Mouse (Mus musculus) heart, postnatal 25 days (tissue): Measurements from ENCODE around the gene Tmem176b. TPM values are rescaled to one million over a fixed set of nuclear protein-coding genes. Genes with fewer than 3 reads are reported as not detected.
"Not testable (repeated sequence)": the region's sequence is repeated elsewhere in the genome, so short reads cannot be mapped to it uniquely, and the experiment has no call there.

Experiments
- DNase-seq: peaks from one replicate; pipeline ENCODE4 v3.0.0; 2022; ENCODE audit warnings: low spot score
- intact Hi-C: fragments of 180-260 bp; cut with DNase I; formaldehyde crosslinking; loops from one replicate; pipeline ENCODE4 v1.15.1; 2025
- total RNA-seq, 2 experiments: library from RNA; stranded (reverse); gene quantifications; 2 replicates each; pipeline ENCODE4 v1.2.3; 2021

The Tmem176b gene
- total RNA-seq, result 10 to 100 TPM; 52.5 to 54.8 TPM

GRCm38 (mm10) chr6:48840973-48841625, at the start of gene Tmem176b:
Gene Tmem176b (minus strand): TSS chr6:48841496.
- intact Hi-C loops, result no loop called here
- peak; percentile 84 for DNase-seq

- no peak for DNase-seq
- intact Hi-C loops, result no loop called here
Observed at GRCm38 (mm10) chr6:48876510-48877135, 35.3 kb upstream of the Tmem176b start.

DNA sequence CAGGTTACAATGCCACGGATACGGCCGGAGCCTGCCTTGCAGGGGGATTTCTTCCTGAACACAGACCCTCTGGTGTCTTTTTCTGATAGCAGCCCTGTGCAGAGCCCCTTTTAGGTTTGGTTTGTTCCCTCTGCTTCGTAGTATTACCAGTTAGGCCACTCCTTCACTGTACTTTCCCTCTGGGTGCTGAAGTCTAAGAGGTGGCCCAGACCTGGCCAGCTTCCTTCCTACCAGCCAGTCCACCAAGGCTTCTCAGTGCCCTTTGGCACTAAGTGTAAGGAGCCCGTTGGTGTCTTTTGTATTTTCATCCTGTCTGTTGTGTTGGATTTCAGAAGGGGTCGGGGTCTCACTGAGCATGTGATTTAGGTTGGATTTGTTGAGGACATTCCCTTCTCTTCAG, 34.2 kb upstream of the Tmem176b start:
- intact Hi-C loops, result no loop called here
- DNase-seq, result no peak

DNA sequence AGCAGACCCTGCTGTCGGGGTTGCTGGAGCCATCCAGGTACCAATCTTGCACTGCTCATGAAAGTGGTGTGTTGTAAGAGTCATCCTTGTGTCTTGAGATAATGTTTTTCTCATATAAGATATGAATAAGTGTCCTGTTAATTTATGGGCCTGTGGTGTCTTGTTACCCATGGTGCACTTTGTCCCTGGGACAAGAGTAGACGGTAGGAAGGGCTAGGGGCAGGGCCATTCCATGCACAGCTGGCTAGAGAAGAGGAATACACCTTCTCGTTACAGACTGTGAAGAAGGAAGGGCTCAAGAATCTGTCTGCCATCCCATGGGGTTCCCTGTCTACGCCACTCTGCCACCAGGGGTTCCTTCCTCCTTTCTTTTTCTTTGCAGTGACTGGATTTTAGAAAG, 33.3 kb upstream of the Tmem176b start:
- DNase-seq, result no peak
- intact Hi-C loops, result no loop called here

- intact Hi-C loops, result no loop called here
Observed at GRCm38 (mm10) chr6:48872596-48872995, 31.3 kb upstream of the Tmem176b start, which contains the start of gene Aoc1. Gene Aoc1 (plus strand): TSS chr6:48872896.

DNA sequence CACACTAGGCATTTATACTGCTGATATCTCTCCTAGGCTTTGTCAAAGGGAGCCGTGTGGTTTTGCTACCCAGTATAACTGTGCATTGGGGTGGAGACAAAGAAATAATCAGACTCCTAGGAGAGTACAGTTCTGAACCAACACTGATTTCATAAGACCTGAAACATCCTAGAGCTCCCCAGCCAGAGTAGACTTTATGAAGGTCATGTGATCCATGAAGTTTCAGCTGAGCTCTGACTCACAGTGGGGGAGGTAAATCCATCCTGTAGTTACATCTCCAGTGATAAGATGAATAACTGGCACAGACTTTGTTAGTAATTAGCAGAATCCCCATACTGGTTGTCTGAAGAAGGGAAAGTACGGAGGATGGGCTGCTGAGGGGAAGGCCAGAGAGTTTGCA, 28.5 kb upstream of the Tmem176b start:
- DNase-seq, result no peak
- intact Hi-C loops, result no loop called here

More at GRCm38 (mm10) chr6:48872596-48872995, 31.3 kb upstream of the Tmem176b start, which contains the start of gene Aoc1:
- no peak for DNase-seq

DNA sequence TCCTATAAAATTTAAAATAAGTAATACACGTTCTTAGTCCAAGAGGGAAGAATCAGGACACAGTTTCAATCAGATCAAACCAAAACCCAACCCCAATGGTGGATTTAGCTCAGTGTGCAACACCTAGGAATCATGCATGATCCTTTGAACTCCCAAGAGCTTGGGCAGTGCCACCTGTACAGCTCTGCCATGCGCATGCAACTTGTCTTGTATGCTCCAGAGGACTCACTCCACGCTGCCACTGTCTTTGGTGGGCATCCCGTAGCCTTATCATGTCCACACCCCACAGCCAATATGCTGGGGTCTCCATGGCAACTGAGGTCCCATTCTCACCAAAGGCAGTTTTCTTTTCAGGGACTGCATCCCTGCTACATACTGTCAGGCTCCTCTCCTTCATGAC, 25.9 kb upstream of the Tmem176b start:
- intact Hi-C loops, result no loop called here
- no peak for DNase-seq

DNA sequence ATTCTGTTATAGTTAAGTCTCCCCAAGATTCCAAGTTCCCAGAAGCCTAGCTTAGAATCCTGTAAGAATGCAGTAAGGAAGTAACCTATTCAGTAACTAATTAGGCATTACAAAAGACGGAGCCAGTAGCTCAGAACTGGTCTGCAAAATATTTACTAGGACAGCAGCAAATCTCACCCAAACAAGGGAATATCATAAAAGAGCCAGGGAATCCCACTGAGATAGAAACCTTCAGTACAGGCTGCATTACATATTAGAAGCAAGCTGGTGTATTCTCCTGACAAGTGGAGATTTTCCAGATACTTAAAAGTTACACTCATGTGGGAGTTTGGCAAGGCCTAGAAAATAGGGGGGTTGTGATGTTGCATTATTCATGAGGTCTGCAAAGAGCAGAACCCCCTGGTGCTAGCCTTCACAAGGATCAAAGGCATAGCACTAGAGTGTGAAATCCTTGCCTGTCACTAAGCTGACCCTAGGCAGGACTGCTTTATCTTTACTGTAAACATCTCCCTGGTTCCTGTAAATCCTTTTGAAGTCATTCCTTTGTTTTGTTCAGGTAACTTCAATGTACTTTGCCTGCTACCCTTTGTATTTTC, 25.2 kb upstream of the Tmem176b start:
- DNase-seq, intact Hi-C loops: not testable (repeated sequence)

GRCm38 (mm10) chr6:48865152-48865745, 24.0 kb upstream of the Tmem176b start:
- intact Hi-C loops, result no loop called here
- DNase-seq, result no peak

GRCm38 (mm10) chr6:48864723-48865122, 23.4 kb upstream of the Tmem176b start:
- DNase-seq, result no peak
- intact Hi-C loops, result no loop called here

- no peak for DNase-seq
- intact Hi-C loops, result no loop called here
Observed at GRCm38 (mm10) chr6:48864181-48864580, 22.9 kb upstream of the Tmem176b start.

- intact Hi-C loops, result no loop called here
- no peak for DNase-seq
Observed at GRCm38 (mm10) chr6:48863488-48863887, 22.2 kb upstream of the Tmem176b start.

- DNase-seq, result no peak
Observed at GRCm38 (mm10) chr6:48862816-48863215, 21.5 kb upstream of the Tmem176b start.

DNA sequence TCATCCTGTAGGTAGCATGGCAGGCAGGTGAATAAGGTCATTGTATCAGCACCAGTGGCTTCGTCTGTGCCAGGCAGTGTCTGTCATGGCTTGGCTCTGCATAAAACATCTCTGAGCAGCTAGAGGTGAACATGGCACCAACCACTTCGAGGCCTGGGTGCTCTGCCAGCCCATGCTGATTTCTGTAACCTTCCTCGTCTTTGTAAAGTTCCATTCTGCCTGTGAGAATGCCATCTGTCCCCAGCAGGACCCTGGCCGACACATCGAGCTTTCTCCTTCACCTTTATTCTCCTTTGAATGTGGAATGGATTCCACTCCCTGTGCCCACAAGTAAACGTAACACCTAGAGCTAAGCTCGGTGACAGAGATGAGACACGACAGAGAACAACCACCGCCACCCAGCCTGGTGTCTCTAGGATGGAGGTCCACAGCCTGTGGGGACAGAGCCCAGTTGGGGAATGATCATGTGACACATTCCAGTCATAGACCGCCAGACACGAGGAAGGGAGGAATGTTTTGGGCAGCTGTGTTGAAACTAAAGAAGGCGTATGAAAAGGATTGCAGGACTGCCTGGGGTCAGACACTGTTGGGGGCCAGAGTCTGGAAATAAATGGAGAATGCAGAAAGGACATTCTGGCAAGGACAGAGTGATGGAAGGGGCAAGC, 20.5 kb upstream of the Tmem176b start:
- no peak for DNase-seq
- intact Hi-C loops, result no loop called here

More at GRCm38 (mm10) chr6:48862816-48863215, 21.5 kb upstream of the Tmem176b start:
- intact Hi-C loops, result no loop called here

DNA sequence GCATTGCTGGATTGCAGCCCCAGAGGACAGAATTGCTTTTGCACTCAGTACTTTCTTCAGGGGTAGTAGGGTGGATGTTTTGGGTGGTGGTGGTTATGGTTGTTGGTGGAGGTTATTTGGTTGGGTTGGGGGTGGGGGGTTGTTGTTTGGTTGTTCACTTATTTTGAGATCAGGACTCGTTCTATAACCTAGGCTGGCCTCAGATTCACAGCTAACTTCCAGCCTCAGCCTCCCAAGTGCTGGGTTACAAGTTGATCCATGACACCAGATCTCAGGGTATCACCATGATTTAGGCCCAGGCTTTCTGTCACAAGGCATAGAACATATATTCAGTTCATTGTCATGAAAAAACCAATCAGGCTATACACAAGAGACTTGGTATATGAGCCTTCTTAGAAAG, 19.6 kb upstream of the Tmem176b start:
- intact Hi-C loops, result no loop called here
- DNase-seq, result no peak

GRCm38 (mm10) chr6:48860130-48860815, 19.0 kb upstream of the Tmem176b start:
- intact Hi-C loops, result no loop called here
- DNase-seq, result no peak

DNA sequence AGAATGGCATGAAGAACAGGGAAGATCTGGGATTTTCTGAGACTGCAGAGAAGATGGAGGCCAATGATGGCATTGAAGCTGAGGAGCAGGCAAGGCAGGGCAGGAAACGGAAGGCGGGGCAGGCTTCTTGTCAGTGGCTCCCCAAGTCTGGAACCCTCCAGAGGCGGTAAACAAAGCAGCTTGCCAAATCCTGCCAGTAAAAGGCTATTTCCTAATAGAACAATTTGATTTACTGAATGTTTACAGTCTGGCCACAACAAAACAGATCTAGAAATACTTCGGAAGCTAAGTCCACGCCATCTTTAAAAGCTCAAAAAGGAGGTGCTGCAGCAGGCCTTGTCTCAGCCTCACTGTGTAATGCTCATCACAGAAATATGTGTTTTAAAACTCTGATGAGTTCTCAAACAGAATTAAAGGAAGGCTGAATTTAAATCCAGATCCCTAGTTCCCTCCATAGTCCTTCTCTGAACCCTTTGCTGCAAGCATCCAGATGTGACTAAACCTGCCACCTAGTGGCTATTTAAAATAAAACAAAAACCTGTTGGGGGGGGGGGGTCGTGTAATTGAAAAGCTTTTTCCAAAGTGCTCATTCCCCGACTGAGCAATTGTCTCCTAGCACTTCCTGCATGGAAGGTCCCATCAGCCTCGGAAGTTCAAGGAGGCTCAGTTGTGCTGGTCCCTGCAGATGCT, 16.5 kb upstream of the Tmem176b start:
- no peak for DNase-seq
- intact Hi-C loops, result loop anchor here (1.0 to 5.0 kb wide), 2 partner anchors 39 to 100 kb away; no protein-coding TSS in a partner anchor

- intact Hi-C loops, result no loop called here
- no peak for DNase-seq
Observed at GRCm38 (mm10) chr6:48854155-48854554, 12.9 kb upstream of the Tmem176b start.

GRCm38 (mm10) chr6:48851820-48852491, 10.7 kb upstream of the Tmem176b start:
- intact Hi-C loops, result no loop called here
- peak; percentile 30 for DNase-seq
